Mouse (Mus musculus) layer of hippocampus, postnatal 14 days (tissue): Measurements from ENCODE around the gene Ccl21a. TPM values are rescaled to one million over a fixed set of nuclear protein-coding genes. Genes with fewer than 3 reads are reported as not detected.
"Not testable (repeated sequence)": the region's sequence is repeated elsewhere in the genome, so short reads cannot be mapped to it uniquely, and the experiment has no call there.

Experiments
- DNase-seq, 2 experiments: peaks; one replicate each; pipeline ENCODE4 v3.0.0; 2021 to 2022; ENCODE audit warnings: low spot score in 2 of 2, mixed read lengths in 1 of 2
- long read RNA-seq, 2 experiments: library from polyadenylated mRNA; stranded (forward); transcript quantifications; one replicate each; pipeline ENCODE4 v2.0.0; 2021
- total RNA-seq, 2 experiments: library from RNA; stranded (reverse); gene quantifications; 2 replicates each; pipeline ENCODE4 v1.2.3; 2021

The Ccl21a gene
- not detected for total RNA-seq
- long read RNA-seq, experiment 1, partial matches to known transcripts = 0 of 3 reads
- long read RNA-seq, experiment 1, other reads (novel, unspliced or antisense) = 3 of 3 reads
- long read RNA-seq, experiment 2, partial matches to known transcripts = 0 of 1 reads
- long read RNA-seq, experiment 2, other reads (novel, unspliced or antisense) = 1 of 1 reads

DNA sequence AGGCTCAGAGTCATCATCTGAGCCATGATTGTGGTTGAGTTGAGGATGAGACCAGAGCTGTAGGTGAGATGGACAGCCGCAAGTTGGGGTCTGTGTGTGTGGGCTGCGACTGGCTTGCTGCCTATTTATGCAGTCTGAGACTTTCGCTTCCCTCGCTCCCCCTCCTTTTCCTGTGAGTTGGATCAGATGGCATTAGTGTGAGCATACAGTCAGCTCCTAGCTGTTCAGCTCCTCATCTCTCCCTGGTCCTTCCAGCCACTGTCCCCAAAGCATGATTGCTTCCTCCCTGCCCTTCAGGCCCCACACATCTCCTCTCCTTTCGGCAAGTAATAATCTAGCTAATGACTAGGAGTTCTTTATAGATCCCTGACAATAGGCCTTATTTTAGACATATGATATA lies at the start of gene Ccl21a:
Gene Ccl21a (minus strand): TSS at position 101 of the 400 bp plus-strand sequence.
- not testable (repeated sequence) for DNase-seq

DNA sequence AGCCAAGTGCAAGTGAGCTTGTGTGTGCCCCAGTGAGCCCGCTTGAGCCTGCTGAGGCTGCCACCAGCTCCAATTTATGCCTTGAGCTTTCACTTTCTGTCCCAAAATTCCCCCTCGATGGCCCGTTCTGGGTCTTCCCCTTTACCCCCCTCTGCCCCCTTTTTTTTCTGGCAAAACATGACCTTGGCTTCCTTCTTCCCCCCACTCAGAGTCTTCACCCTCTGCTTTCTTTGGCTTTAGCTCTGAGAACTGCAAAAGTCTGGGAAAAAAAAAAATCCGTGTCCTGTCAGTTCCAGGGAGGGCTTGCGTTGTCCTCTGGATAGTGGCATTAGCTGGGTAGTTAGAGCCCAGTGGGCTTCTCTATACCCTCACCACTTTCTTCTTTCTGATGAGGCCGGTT lies 17.3 kb downstream of the Ccl21a start, which contains the start of gene Ccl19:
Gene Ccl19 (minus strand): TSS at position 101 of the 400 bp plus-strand sequence.
- DNase-seq = not testable (repeated sequence)

- DNase-seq = not testable (repeated sequence)
Observed at GRCm38 (mm10) chr4:42735245-42735644, 38.5 kb downstream of the Ccl21a start, which contains the start of gene 4930578G10Rik. Gene 4930578G10Rik (plus strand): TSS chr4:42735545.

Other genes starting within 250 kb of the Ccl21a start
- under 1 TPM in 1 of 2 experiments, not detected in 1; 0.76 TPM for gene Fam205a2, start 245.8 kb downstream of the Ccl21a start, total RNA-seq
- not detected for gene Gm10591, start 161.8 kb downstream of the Ccl21a start, total RNA-seq
- 10 to 100 TPM; 13.4 to 15.2 TPM for gene Gm2564, start 144.3 kb downstream of the Ccl21a start, total RNA-seq
- 1 to 10 TPM in 1 of 2 experiments, not detected in 1; 3.8 TPM for gene Ccl27b, start 118.7 kb downstream of the Ccl21a start, total RNA-seq
- gene Il11ra2, start 112.1 kb downstream of the Ccl21a start, total RNA-seq = under 1 TPM in 1 of 2 experiments, not detected in 1; 0.32 TPM
- 1 to 10 TPM; 1.4 to 2.2 TPM for gene 4930578G10Rik, start 38.4 kb downstream of the Ccl21a start, total RNA-seq
- gene Ccl19, start 17.4 kb downstream of the Ccl21a start, total RNA-seq = under 1 TPM in 1 of 2 experiments, not detected in 1; 0.60 TPM
- under 1 TPM; 0.46 to 0.64 TPM for gene Fam205a1, start 79.9 kb upstream of the Ccl21a start, total RNA-seq
- 1 to 10 TPM in 1 of 2 experiments, under 1 TPM in 1; 0.65 to 1.0 TPM for gene Gm12394, start 82.8 kb upstream of the Ccl21a start, total RNA-seq
- under 1 TPM; 0.38 to 0.46 TPM for gene Fam205c, start 100.2 kb upstream of the Ccl21a start, total RNA-seq
- gene Phf24, start 142.7 kb upstream of the Ccl21a start, total RNA-seq = 100 to 1,000 TPM; 121 to 134 TPM
- gene Dnajb5, start 175.8 kb upstream of the Ccl21a start, total RNA-seq = 100 to 1,000 TPM; 213 to 218 TPM
- not detected for gene 1700022I11Rik, start 195.6 kb upstream of the Ccl21a start, total RNA-seq
- gene Vcp, start 226.5 kb upstream of the Ccl21a start, total RNA-seq = 100 to 1,000 TPM; 214 to 228 TPM
- gene Fancg, start 236.5 kb upstream of the Ccl21a start, total RNA-seq = 10 to 100 TPM in 1 of 2 experiments, 1 to 10 TPM in 1; 9.9 to 11.6 TPM